Mouse (Mus musculus) liver, postnatal 0 days (tissue): ENCODE data around the gene Gpc6.

ENCODE experiments used
- CTCF ChIP-seq: sonication (generic); IDR thresholded peaks from 2 replicates; pipeline ENCODE4 v1.5.1; 2016; ENCODE audit warnings: antibody characterized with exemption, low read depth
- EP300 ChIP-seq: IDR thresholded peaks from 2 replicates; pipeline ENCODE4 v1.6.1; 2016; ENCODE audit warnings: antibody characterized with exemption, low read depth, mild to moderate bottlenecking

DNA sequence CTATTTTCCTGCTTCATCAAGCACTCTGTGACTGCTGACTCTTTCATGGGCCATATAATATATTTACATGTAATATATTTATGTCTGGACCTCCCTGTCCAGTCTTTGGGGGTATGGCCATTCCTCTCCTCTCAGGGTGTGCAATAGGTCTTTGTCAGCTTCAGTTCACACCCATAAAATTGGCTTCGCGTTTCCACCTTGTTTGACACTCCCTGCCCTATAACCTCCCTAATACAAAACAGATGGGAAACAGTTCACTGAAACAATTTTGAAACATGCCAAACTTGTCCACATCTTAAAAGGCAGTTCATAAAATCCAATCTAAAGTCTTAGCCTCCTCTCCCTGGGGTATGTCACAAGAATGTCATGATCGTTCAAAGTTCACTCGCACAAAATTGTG is 415.4 kb downstream of the Gpc6 start:
- TF ChIP-seq CTCF (no peak), EP300 (no peak)
